Mouse (Mus musculus) thymus, adult 2 months (tissue): ENCODE data around the gene Arpp21. TPM values are rescaled to one million over a fixed set of nuclear protein-coding genes. Genes with fewer than 3 reads are reported as not detected.

Experiments
- DNase-seq: peaks from one replicate; pipeline ENCODE4 v3.0.0; 2021
- H3K27ac ChIP-seq: fragments of 200-500 bp; 2 replicates; pipeline ENCODE4 v1.5.1; 2012; ENCODE audit warnings: low read length, control low read depth; ENCODE audit not compliant: control insufficient read depth, insufficient read depth
- H3K27me3 ChIP-seq: fragments of 200-500 bp; 2 replicates; pipeline ENCODE4 v1.6.1; 2012; ENCODE audit warnings: mild to moderate bottlenecking, low read length, moderate library complexity, mixed read lengths; ENCODE audit not compliant: control insufficient read depth, insufficient read depth
- H3K36me3 ChIP-seq: fragments of 200-500 bp; 2 replicates; pipeline ENCODE4 v1.6.1; 2012; ENCODE audit warnings: mild to moderate bottlenecking, low read length, moderate library complexity; ENCODE audit not compliant: control insufficient read depth, insufficient read depth
- H3K4me1 ChIP-seq: fragments of 200-500 bp; replicated peaks from 2 replicates; pipeline ENCODE4 v1.6.1; 2012; ENCODE audit warnings: low read length; ENCODE audit not compliant: control insufficient read depth, insufficient read depth
- H3K4me3 ChIP-seq: fragments of 200-500 bp; 2 replicates; pipeline ENCODE4 v1.5.1; 2012; ENCODE audit warnings: mild to moderate bottlenecking, low read length, control low read depth, moderate library complexity; ENCODE audit not compliant: control insufficient read depth, insufficient read depth
- CTCF ChIP-seq: fragments of 200-500 bp; IDR thresholded peaks from 2 replicates; pipeline ENCODE4 v1.5.1; 2012; ENCODE audit warnings: mild to moderate bottlenecking, control low read depth, low read length, moderate library complexity, borderline replicate concordance; ENCODE audit not compliant: control insufficient read depth, poor library complexity, insufficient read depth; ENCODE audit errors: extremely low read depth
- POLR2A ChIP-seq: fragments of 200-500 bp; IDR thresholded peaks from 2 replicates; pipeline ENCODE4 v1.6.1; 2012; ENCODE audit warnings: mild to moderate bottlenecking, low read length, control low read depth, moderate library complexity; ENCODE audit not compliant: control insufficient read depth, poor library complexity, insufficient read depth; ENCODE audit errors: extremely low read depth
- WGBS: fragments of 180-500 bp; shearing (Covaris S2); methylation state at CpG from one replicate; pipeline ENCODE4 v1.1.7; 2018; 5-methylcytosine and 5-hydroxymethylcytosine counted together
- polyA plus RNA-seq: library from polyadenylated mRNA; depleted of rRNA; stranded (reverse); fragments of >200 nt; gene quantifications from 2 replicates; pipeline ENCODE4 v1.2.3, GENCODE M21; 2012

The Arpp21 gene
- polyA plus RNA-seq, 1 experiment, result 578 TPM

GRCm38 (mm10) chr9:112188358-112188893, 47.3 kb downstream of the Arpp21 start:
- Histone ChIP-seq H3K27me3 (no peaks in the 10 kb centered on the region), H3K4me3 (no peak overlapping the region), H3K4me1 (peaks cover 24% of the 10 kb centered on the region), H3K36me3 (peaks cover 85% of the 10 kb centered on the region), H3K27ac (peak overlapping the region; percentile 1; the same call in 1 of the 2 replicates)
- WGBS, result 94% methylated on average over 12 of the region's 12 CpGs
- DNase-seq, result no peak
- TF ChIP-seq CTCF (no peak), POLR2A (no peak)

GRCm38 (mm10) chr9:112187667-112188066, 48.1 kb downstream of the Arpp21 start:
- 91% methylated on average over 14 of the region's 14 CpGs for WGBS
- peaks cover 24% of the 10 kb centered on the region for H3K4me1 ChIP-seq
- peaks cover 89% of the 10 kb centered on the region for H3K36me3 ChIP-seq
- no peak for TF ChIP-seq CTCF
- TF ChIP-seq POLR2A, result no peak
- H3K27ac ChIP-seq, result no peak overlapping the region
- H3K27me3 ChIP-seq, result no peaks in the 10 kb centered on the region
- no peak for DNase-seq
- no peak overlapping the region for H3K4me3 ChIP-seq

GRCm38 (mm10) chr9:112186336-112187305, 49.1 kb downstream of the Arpp21 start:
- H3K4me3 ChIP-seq, result no peak overlapping the region
- 45% methylated on average over 14 of the region's 14 CpGs for WGBS

GRCm38 (mm10) chr9:112185746-112186145, 50.0 kb downstream of the Arpp21 start:
- peaks cover 24% of the 10 kb centered on the region for H3K4me1 ChIP-seq
- TF ChIP-seq CTCF (no peak), POLR2A (no peak)
- WGBS, result 81% methylated on average over 10 of the region's 10 CpGs
- no peak for DNase-seq
- no peak overlapping the region for H3K4me3 ChIP-seq
- peaks cover 94% of the 10 kb centered on the region for H3K36me3 ChIP-seq
- peak overlapping the region; percentile 50 for H3K27ac ChIP-seq
- no peaks in the 10 kb centered on the region for H3K27me3 ChIP-seq

More at GRCm38 (mm10) chr9:112186336-112187305, 49.1 kb downstream of the Arpp21 start:
- H3K4me1 ChIP-seq, result peaks cover 24% of the 10 kb centered on the region
- no peak for TF ChIP-seq POLR2A
- no peak for TF ChIP-seq CTCF
- DNase-seq, result peak; percentile 40
- peak overlapping the region; percentile 56 for H3K27ac ChIP-seq
- H3K27me3 ChIP-seq, result no peaks in the 10 kb centered on the region
- H3K36me3 ChIP-seq, result peaks cover 92% of the 10 kb centered on the region

- WGBS, result 70% methylated on average over 3 of the region's 3 CpGs
- Histone ChIP-seq H3K27me3 (no peaks in the 10 kb centered on the region), H3K36me3 (peaks cover 98% of the 10 kb centered on the region), H3K4me3 (no peak overlapping the region), H3K4me1 (peaks cover 19% of the 10 kb centered on the region), H3K27ac (no peak overlapping the region)
- no peak for DNase-seq
- TF ChIP-seq CTCF (no peak), POLR2A (no peak)
Measured at GRCm38 (mm10) chr9:112182738-112183137, 53.0 kb downstream of the Arpp21 start.

GRCm38 (mm10) chr9:112180006-112180405, 55.7 kb downstream of the Arpp21 start:
- DNase-seq, result no peak
- H3K4me3 ChIP-seq, result no peak overlapping the region
- TF ChIP-seq CTCF (no peak), POLR2A (no peak)
- no peaks in the 10 kb centered on the region for H3K27me3 ChIP-seq
- peaks cover 100% of the 10 kb centered on the region for H3K36me3 ChIP-seq
- H3K4me1 ChIP-seq, result peaks cover 7% of the 10 kb centered on the region; the same call in 1 of the 2 replicates
- 69% methylated on average over 4 of the region's 4 CpGs for WGBS
- H3K27ac ChIP-seq, result no peak overlapping the region

- peaks cover 9% of the 10 kb centered on the region; the same call in 1 of the 2 replicates for H3K4me1 ChIP-seq
- H3K27ac ChIP-seq, result no peak overlapping the region
- WGBS, result 82% methylated on average over 5 of the region's 5 CpGs
Measured at GRCm38 (mm10) chr9:112178438-112178837, 57.3 kb downstream of the Arpp21 start.

More at GRCm38 (mm10) chr9:112178438-112178837, 57.3 kb downstream of the Arpp21 start:
- Histone ChIP-seq H3K27me3 (no peaks in the 10 kb centered on the region), H3K36me3 (peaks cover 100% of the 10 kb centered on the region), H3K4me3 (no peak overlapping the region)
- DNase-seq, result no peak
- TF ChIP-seq POLR2A (no peak), CTCF (no peak)
